Mouse (Mus musculus): Measurements from ENCODE around the gene Pttg1.

The Pttg1 gene

DNA sequence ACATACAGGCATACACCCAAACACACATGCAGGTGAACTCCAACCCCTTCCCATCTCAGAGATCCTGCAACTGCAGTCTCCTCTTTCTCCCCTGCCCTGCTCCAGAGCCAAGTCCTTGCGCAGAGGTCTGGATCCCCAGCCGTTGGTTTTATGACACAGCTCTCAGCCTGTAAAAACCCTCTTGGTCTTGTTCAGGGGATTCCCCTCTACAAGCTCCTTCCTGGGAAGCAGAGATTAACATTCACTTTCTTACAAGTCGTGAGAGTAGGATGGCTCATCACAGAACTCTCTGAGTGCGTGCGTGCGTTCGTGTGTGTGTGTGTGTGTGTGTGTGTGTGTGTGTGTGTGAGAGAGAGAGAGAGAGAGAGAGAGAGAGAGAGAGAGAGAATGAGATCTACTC lies 15.8 kb downstream of the Pttg1 start:
- no peak for DNase-seq (ENCODE audit: low spot score in 2 of 2)

DNA sequence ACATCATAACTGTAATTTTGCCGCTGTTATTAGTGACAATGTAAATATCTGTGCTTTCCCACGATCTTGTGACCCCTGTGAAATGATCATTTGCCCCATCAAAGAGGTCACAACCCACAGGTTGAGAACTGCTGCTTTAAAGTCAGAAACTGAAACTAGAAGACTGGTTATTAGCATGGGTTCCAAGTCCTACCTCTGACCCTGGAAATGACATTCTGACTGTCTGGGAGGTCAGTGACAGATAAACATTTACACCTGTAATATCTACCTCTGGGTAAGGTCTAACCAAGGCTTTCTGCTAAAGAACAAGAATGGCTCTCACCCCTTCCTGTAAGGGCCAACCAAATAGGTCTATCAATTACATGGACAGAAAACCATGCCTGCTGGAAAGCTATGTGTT lies 17.2 kb downstream of the Pttg1 start:
- DNase-seq (ENCODE audit: low spot score in 2 of 2) = no peak

GRCm38 (mm10) chr11:43404150-43404807 lies 21.8 kb downstream of the Pttg1 start:
- no peak for DNase-seq (ENCODE audit: low spot score in 2 of 2)

- DNase-seq (ENCODE audit: low spot score in 2 of 2) = no peak
Observed at GRCm38 (mm10) chr11:43400131-43400530, 25.9 kb downstream of the Pttg1 start.

DNA sequence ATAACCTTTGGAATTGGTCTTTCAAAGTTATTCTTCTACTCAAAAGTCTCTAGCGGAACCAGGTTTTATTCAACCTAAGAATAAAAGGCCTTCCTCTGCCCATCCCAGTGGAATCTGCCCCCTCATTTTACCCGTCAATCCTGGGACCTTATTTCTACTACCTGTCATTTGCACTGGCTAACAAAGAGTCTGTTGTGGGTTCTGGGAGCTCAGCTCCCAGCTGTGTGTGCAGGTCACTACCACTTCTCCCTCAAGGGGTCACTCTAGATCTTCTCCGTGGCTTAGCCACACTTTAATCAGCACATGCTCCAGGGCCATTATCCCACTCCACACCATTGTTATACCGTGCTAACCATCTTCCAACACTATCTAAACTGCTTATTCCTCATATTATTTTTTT lies 26.8 kb downstream of the Pttg1 start:
- DNase-seq (ENCODE audit: low spot score in 2 of 2) = no peak

DNA sequence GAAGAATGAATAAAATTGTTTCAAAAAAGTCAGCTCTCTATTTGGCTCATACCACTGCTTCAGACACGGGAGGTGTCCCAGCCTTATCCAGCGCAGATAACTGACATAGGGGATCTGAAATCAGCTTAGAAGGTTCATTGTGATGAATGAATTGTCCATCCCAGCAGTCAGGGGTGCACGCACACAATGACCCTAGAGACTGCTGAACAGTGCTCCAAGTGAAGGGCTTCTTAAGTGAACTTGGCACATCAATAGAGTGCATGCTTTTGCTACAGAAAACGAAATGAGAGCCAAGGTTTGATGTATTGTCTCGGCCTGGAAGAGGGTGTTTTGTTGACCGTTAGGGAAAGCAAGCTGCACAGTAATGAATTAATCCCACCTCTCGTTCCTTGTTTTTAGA lies 29.4 kb downstream of the Pttg1 start:
- DNase-seq (ENCODE audit: low spot score in 2 of 2) = no peak

DNA sequence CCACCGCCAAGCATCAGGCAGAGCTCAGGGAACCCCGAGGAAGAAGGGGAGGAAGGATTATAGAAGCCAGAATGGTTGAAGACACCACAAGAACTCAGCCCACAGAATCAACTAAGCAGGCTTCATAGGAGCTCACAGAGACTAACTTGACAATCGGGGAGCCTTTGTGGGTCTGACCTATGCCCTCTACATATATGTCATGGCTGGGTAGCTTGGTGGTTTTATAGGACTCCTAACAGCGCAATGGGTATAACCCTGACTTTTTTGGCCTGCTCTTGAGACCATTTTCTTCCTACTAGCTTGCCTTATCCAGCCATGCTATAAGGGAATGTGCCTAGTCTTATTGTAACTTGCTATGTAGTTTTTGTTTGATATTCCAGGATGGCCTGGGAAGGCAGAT lies 29.8 kb downstream of the Pttg1 start:
- no peak for DNase-seq (ENCODE audit: low spot score in 2 of 2)

GRCm38 (mm10) chr11:43395073-43395948 lies 30.7 kb downstream of the Pttg1 start:
- no peak for DNase-seq (ENCODE audit: low spot score in 2 of 2)

DNA sequence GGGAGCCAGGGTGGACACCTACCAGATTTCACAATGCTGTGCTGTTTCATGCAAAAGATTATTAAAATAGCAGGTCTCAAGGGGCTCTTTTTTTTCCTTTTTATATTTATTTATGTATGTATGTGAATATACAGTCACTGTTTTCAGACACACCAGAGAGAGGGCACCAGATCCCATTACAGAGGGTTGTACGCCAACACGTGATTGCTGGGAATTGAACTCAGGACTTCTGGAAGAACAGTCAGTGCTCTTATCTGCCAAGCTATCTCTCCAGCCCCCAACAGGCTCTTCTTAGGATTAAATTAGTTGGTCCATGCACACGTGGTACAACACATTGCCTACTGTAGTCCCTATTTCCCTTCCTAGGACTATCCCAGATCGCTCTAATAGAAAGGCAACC lies 32.7 kb downstream of the Pttg1 start:
- DNase-seq (ENCODE audit: low spot score in 2 of 2) = no peak

GRCm38 (mm10) chr11:43392757-43393156 lies 33.3 kb downstream of the Pttg1 start:
- no peak for DNase-seq (ENCODE audit: low spot score in 2 of 2)

DNA sequence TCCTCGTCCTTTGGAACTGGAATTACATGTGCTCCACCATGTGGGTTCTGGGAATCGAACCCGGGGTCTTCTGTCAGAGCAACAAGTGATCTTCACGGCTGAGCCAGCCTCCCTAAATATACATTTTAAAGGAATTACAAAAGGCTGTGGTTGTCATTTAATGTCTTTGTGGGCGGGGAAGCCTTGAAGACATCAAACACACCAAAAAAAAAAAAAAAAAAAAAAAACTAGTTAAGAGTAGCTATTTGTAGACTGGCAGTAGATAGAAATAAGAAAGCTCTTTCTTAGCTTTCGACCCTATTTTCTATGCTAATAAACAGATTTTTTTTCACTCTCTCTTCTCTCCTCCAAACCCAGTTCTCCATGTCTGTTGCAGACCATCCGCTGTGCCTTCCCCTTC lies 36.9 kb downstream of the Pttg1 start:
- DNase-seq (ENCODE audit: low spot score in 2 of 2) = no peak

GRCm38 (mm10) chr11:43388122-43389097 lies 37.6 kb downstream of the Pttg1 start:
- DNase-seq (ENCODE audit: low spot score in 2 of 2) = no peak

- no peak for DNase-seq (ENCODE audit: low spot score in 2 of 2)
Observed at GRCm38 (mm10) chr11:43387004-43387880, 38.8 kb downstream of the Pttg1 start.

DNA sequence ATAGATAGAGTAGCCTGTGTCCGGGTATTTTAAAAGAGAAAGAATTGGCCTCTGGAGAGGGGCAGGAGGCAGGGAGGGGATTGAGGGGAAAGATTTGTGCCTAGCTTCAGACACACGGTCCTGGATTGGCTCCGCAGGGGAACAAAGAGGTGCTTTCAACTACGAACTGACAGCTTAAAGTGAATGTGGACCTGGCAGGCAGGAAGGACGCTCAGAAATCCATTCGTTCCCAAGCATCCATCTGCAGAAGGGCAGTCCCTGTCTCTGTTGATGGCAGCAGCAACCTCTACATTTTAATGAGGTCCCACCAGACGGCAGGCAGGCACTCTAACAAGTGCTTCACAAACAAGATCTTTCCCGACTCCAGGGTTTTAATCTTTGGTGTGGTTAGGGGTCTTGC lies 40.3 kb downstream of the Pttg1 start:
- no peak for DNase-seq (ENCODE audit: low spot score in 2 of 2)

DNA sequence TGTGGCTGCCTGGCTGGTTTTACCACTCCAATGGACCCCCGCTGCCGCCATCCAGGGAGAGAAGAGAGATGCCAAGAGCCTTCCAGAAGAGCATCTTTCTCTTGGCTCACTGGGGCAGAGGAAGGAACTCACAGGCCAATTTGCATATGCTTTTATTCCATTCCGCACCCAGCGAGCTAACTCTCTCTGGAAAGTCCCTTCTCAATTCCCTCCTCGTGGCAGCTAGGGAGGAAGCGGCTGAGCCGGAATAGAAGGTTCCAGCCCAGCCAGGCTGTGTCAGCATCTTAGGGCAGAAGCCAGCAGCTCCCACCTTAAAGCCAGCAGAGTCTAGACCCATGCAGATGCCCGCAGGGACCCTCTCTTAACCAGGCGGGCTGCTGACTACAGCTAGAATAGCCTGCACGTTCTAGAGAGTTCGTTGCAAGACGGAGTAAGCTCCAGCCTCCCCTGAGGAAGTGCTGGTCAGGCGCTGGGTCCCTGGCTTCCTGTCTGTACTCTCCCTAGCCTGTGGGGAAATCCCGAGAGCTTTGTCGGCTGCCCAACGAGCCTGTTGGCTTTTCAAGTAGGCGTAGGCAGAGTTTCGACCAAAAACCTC lies 40.9 kb downstream of the Pttg1 start:
- DNase-seq (ENCODE audit: low spot score in 2 of 2) = peak; percentile 28 to 41

DNA sequence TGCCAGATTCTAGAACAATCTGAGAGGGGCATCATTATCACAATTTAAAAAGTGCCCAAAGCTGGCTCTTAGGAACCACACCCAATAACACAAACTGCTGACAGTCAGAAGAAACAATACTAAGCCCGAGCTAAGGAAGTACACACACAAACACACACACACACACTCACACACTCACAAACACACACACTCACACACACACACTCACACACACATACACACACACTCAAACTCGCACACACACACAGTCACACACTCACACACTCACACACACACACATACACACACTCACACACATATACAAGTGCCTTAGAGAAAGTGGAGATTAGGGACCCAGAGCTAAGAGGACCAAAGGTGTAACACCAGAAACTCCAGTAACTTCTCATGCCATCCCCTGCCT lies 42.5 kb downstream of the Pttg1 start:
- no peak for DNase-seq (ENCODE audit: low spot score in 2 of 2)

GRCm38 (mm10) chr11:43380901-43381300 lies 45.1 kb downstream of the Pttg1 start:
- no peak for DNase-seq (ENCODE audit: low spot score in 2 of 2)

DNA sequence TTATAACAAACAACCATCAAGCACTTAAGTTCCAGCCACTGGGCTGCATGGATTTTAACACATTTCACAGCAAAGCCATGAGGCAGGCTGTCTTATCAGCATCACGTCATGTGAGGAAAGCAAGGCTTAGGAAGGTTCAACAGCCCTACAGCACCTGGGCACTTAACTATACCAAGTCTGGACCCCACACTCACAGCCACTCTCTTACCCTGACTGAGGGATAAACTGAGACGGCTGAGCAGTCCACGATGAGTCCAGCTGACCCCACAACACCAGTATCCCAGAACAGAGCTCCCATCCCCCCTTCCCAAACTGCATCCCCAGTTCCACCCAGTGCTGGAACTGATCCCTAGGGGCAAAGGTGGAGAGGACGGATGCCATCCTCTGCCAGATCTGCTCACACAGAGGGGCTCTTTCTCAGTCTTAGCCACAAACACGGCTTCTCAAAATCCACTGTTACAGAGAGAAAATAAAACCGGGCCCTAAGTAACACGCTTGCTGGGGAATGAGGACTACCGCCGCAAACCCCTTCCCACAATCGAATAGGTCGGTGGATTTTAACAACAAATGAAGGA lies 46.1 kb downstream of the Pttg1 start:
- no peak for DNase-seq (ENCODE audit: low spot score in 2 of 2)

- DNase-seq (ENCODE audit: low spot score in 2 of 2) = no peak
Observed at GRCm38 (mm10) chr11:43379488-43379887, 46.6 kb downstream of the Pttg1 start.

DNA sequence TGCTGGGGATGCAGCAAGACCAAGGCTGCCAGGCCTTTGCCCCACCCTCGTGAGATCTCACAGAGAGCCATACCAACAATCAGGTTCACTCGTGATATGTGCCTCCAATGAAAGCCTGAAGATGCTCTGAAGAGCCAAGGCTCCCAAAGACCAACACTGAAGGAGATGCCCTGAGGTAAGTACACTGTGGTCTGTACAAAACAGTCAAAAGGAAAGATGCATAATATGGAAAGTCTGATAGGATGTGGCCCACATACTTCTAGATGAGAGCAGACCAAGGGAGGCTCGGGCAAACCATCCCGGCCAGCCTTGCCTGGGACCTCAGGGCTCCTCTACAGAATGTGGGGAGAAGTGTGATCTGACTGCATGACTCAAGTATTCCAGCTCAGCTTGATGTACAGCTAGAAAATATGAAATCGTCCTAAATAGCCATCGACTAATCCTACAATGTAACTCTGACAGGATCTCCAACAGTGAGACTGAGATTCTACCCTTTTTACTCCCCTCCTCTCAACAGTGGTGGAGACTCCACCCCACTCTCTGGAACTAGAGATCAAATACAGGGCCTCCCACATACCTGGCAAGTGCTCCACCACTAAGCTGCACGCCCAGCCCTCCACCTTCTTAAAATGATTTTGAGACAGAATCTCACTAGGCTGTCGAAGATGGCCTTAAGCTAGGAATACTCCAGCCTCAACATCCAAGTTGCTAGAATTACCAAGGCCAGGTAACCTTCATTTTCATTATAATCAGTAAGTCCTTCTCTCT lies 48.8 kb downstream of the Pttg1 start:
- no peak for DNase-seq (ENCODE audit: low spot score in 2 of 2)

Data from urinary bladder, adult 18-20 months (tissue).